Mouse (Mus musculus): ENCODE measurements around the gene Pdgfa. TPM values are rescaled to one million over a fixed set of nuclear protein-coding genes. Genes with fewer than 3 reads are reported as not detected.
A peak's percentile ranks its signal among the peaks of the same experiment; 100 is the strongest.

Pdgfa gene
- total and polyA plus RNA-seq, 2 experiments from 2014 or later, result 53.8 to 67.7 TPM

DNA sequence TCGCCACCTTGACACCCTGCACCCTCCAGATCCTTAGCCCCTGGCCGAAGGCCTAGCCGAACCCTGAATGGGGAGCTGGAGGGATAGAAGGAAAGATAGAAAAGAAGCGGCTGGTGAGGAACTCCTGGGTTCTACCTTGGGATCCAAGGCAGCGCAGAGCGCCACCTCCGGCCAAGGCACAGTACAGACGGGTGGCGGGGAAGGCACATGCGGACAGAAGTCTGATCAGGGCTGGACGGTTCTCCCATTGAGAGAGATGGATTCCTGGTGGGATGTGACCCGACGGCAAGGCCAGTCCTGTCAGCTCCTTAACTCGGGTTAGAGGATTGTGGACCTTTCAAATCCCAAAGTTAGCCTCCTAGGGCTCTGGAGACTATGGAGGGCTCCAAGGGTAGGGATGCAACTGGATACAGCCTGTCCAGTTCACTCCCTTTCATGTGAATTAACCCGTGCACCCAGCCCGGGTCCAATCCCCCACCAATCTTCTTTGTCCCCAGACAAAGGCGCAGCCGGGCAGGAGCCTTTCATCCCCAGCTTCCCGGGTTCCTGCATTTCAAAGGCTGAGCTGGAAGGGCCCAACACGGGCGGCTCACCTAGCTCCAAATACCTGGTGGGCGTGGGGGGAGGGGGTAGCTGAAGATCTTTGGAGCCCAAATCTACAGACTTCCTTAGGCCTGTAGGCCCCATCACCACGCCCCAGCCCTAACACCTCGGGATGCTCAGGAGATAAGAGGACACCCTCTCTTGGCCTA, 672 bp downstream of the Pdgfa start:
- ATAC-seq (ENCODE audit: low FRiP score) (0 out of 2 replicates have a peak, but pooled peaks have one; percentile 18), DNase-seq (ENCODE audit: low spot score) (peak; percentile 65)
- WGBS, result 7% methylated on average over 24 of the region's 24 CpGs
- peaks cover 34% of the 10 kb centered on the region for H3K27me3 ChIP-seq (ENCODE audit: insufficient read depth, low read length)
- peak overlapping the region; percentile 96 for H3K4me2 ChIP-seq (ENCODE audit: low read depth, low read length, poor library complexity, severe bottlenecking)
- H3K4me3 ChIP-seq (ENCODE audit: low read depth, low read length), result peak overlapping the region; percentile 84
- no peaks in the 10 kb centered on the region; the same call in 1 of the 2 replicates for H3K36me3 ChIP-seq (ENCODE audit: insufficient read depth, low read length)
- H3K27ac ChIP-seq (ENCODE audit: low read depth, low read length), result peak overlapping the region; percentile 84
- peak overlapping the region; percentile 88 for H3K9ac ChIP-seq (replicated peaks; ENCODE audit: low read length, poor library complexity, severe bottlenecking)
- peaks cover 17% of the 10 kb centered on the region for H3K4me1 ChIP-seq (ENCODE audit: insufficient read depth, low read length)
- H3K9me3 ChIP-seq (ENCODE audit: low read length), result no peaks in the 10 kb centered on the region
- TF ChIP-seq CTCF (IDR thresholded peaks at IDR 0.05), result peak; percentile 69

DNA sequence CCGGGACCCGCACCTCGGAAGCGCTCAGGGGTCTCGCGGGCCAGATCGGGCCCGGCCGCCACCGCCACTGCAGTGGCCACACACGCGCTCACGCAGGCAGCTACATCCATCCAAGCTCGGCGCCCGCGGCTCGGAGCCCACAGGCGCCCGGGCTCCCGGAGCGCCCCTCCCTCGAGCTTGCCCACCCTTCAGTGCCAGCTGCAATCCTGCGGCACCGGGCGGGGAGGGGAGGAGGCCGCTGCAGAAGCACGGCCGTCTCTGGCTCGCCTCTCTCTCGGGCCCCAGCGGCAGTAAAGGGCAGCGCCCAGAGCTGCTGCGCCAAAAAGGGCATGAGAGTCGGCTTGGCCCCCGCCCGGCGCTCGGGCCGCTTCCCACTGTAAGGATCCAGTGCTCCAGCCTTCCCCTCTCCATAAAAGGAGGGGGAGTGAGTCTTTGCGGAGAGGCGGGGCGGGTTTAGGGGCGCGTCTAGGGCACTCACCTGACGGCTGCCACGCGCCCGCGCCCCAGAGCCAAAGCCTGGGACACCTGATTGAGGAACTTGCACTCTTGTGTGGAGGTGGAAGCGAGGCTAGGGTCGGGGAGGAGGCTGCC, 1.4 kb downstream of the Pdgfa start:
- H3K27me3 ChIP-seq (ENCODE audit: insufficient read depth, low read length), result peaks cover 40% of the 10 kb centered on the region
- peak overlapping the region; percentile 88 for H3K9ac ChIP-seq (replicated peaks; ENCODE audit: low read length, poor library complexity, severe bottlenecking)
- H3K27ac ChIP-seq (ENCODE audit: low read depth, low read length), result peak overlapping the region; percentile 84
- WGBS, result under 1% methylated on average over 34 of the region's 52 CpGs
- no peaks in the 10 kb centered on the region for H3K9me3 ChIP-seq (ENCODE audit: low read length)
- peaks cover 17% of the 10 kb centered on the region for H3K4me1 ChIP-seq (ENCODE audit: insufficient read depth, low read length)
- H3K36me3 ChIP-seq (ENCODE audit: insufficient read depth, low read length), result peaks cover 5% of the 10 kb centered on the region
- peak overlapping the region; percentile 96 for H3K4me2 ChIP-seq (ENCODE audit: low read depth, low read length, poor library complexity, severe bottlenecking)
- H3K4me3 ChIP-seq (ENCODE audit: low read depth, low read length), result peak overlapping the region; percentile 84
- peak; percentile 38 for TF ChIP-seq CTCF (IDR thresholded peaks at IDR 0.05)
- peak; percentile 71 for ATAC-seq (ENCODE audit: low FRiP score)
- peak; percentile 78 for DNase-seq (ENCODE audit: low spot score)

DNA sequence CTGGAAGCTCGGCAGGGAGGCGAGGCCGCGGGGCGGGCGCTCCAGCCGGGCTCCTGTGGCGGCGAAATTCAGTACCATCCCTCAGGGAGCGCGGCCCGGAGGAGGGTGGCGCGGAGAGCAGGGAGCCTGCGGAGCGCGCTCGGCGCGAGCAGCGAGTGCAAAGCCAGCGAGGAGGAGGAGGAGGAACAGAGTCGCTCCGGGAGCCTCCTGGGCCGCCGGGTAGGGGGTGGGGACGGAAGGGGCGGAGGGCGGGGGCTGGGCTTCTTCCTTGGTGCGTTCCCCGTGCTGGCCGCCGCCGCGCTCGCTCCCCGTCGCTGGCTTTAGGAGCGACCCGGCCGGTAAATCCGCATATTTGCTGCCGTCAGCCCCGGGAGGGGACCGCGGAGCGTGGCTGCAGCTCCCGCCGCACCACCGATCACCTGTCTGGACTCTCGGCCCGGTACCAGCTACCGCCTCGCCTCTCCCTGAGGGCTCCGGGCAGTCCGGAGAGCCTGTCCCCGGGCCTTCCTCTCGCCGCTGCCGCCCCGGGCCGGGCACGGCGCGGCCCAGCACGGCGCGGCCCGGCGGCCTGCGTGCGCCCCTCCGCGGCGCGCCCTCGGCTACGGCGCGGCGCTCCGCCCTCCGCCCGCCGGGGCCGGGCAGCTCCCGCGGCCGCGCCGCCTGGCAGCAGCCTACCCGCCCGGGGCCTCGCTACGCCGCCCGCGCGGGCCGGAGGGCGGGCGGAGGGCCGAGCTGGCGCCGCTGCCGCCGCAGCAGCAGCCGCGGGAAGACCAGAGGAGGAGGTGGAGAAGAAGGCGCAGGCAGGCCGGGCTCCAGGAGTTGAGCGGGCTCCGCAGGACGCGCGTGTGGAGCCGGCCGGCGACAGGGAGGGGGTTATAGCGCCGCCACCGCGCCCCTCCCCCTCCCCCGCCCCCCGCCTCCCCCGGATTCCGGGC, 2.1 kb downstream of the Pdgfa start:
- WGBS, result under 1% methylated on average over 62 of the region's 127 CpGs
- H3K4me3 ChIP-seq (ENCODE audit: low read depth, low read length), result peak overlapping the region; percentile 84
- ATAC-seq (ENCODE audit: low FRiP score), result peak; percentile 36
- TF ChIP-seq CTCF (IDR thresholded peaks at IDR 0.05), result no peak
- peak overlapping the region; percentile 84 for H3K27ac ChIP-seq (ENCODE audit: low read depth, low read length)
- DNase-seq (ENCODE audit: low spot score), result peak; percentile 44
- H3K9me3 ChIP-seq (ENCODE audit: low read length), result no peaks in the 10 kb centered on the region
- H3K4me2 ChIP-seq (ENCODE audit: low read depth, low read length, poor library complexity, severe bottlenecking), result peak overlapping the region; percentile 96
- peaks cover 17% of the 10 kb centered on the region for H3K4me1 ChIP-seq (ENCODE audit: insufficient read depth, low read length)
- peak overlapping the region; percentile 88 for H3K9ac ChIP-seq (replicated peaks; ENCODE audit: low read length, poor library complexity, severe bottlenecking)
- peaks cover 5% of the 10 kb centered on the region for H3K36me3 ChIP-seq (ENCODE audit: insufficient read depth, low read length)
- peaks cover 40% of the 10 kb centered on the region for H3K27me3 ChIP-seq (ENCODE audit: insufficient read depth, low read length)

DNA sequence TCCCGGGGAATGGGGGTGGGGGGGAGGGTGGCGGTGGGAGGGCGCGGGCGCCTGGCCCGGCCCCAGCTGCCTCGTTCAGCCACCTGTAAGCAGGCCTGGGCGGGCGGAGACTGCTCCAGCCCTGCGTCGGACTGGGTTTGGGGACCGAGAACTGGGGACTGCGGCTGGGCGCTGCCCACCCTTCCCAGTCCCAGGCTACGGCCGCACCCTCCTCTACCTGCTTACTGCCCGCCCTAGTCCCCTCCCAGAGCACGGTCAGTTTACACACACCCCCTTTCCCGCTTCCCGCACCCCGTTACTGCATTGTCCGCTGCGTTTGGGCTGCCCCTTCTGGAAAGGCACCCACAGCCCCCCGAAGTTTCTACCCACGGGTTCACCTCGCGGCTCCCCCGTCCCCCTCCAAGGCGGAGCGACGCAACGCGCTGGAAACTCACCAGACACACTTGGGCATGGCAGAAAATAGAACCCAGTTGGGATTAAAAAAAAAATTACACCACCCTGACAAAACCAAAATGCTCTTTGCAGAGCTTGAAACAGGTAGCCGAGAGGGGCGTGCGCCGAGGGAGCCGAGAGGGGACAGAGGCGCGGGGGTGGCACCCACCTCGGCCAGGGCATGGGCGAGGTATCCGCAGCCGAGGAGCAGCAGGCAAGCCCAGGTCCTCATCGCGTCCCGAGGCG, 2.9 kb downstream of the Pdgfa start:
- ATAC-seq (ENCODE audit: low FRiP score), result no peak
- H3K27me3 ChIP-seq (ENCODE audit: insufficient read depth, low read length), result peaks cover 33% of the 10 kb centered on the region

DNA sequence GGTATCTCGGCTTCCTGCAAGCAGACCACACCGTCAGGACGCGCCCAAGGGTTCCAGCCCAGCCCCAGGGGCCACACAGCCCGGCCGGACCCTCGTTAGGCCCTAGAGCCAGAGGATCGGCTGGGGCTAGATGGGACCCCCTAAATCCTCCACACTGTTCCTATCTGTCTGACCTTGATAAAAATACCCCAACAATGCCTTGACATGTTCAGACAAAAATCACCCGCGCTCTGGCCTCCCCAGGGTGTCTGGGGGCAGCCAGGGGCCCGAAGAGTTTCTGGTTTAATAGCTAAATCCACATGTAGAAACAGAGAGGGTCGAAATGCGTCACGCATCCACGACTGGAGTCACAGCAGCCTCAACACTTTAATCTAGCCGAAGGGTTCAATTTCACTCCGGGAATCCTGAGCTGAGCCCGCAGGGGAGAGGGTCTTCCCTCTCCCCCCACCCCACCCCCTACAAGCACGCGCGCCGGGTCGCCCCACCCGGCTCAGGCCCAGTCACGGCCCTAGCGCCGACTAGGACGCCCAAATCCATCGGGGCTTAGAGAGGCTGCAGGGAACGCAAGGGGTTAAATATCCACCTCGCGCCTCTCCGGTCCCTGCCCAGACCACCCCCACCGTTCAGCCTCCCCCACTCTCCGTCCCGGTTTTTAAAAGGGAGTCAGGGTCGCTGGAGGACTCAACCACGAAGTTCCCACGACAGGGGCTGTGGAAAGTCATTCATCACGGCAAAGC, 3.6 kb downstream of the Pdgfa start:
- H3K27ac ChIP-seq (ENCODE audit: low read depth, low read length), result no peak overlapping the region
- peaks cover 26% of the 10 kb centered on the region for H3K27me3 ChIP-seq (ENCODE audit: insufficient read depth, low read length)
- no peak for TF ChIP-seq CTCF (IDR thresholded peaks at IDR 0.05)
- H3K9me3 ChIP-seq (ENCODE audit: low read length), result no peaks in the 10 kb centered on the region
- H3K4me3 ChIP-seq (ENCODE audit: low read depth, low read length), result peak overlapping the region; percentile 84
- WGBS, result under 1% methylated on average over 40 of the region's 40 CpGs
- peak overlapping the region; percentile 96 for H3K4me2 ChIP-seq (ENCODE audit: low read depth, low read length, poor library complexity, severe bottlenecking)
- H3K9ac ChIP-seq (replicated peaks; ENCODE audit: low read length, poor library complexity, severe bottlenecking), result peak overlapping the region; percentile 88
- peaks cover 5% of the 10 kb centered on the region for H3K36me3 ChIP-seq (ENCODE audit: insufficient read depth, low read length)
- peaks cover 16% of the 10 kb centered on the region for H3K4me1 ChIP-seq (ENCODE audit: insufficient read depth, low read length)
- no peak for ATAC-seq (ENCODE audit: low FRiP score)
- no peak for DNase-seq (ENCODE audit: low spot score)

More for the DNA sequence above, 2.9 kb downstream of the Pdgfa start:
- WGBS, result under 1% methylated on average over 43 of the region's 48 CpGs
- TF ChIP-seq CTCF (IDR thresholded peaks at IDR 0.05), result no peak
- Histone ChIP-seq H3K4me2 (ENCODE audit: low read depth, low read length, poor library complexity, severe bottlenecking) (peak overlapping the region; percentile 96), H3K9me3 (ENCODE audit: low read length) (no peaks in the 10 kb centered on the region), H3K27ac (ENCODE audit: low read depth, low read length) (peak overlapping the region; percentile 84), H3K4me1 (ENCODE audit: insufficient read depth, low read length) (peaks cover 17% of the 10 kb centered on the region), H3K36me3 (ENCODE audit: insufficient read depth, low read length) (peaks cover 5% of the 10 kb centered on the region), H3K4me3 (ENCODE audit: low read depth, low read length) (peak overlapping the region; percentile 84), H3K9ac (replicated peaks; ENCODE audit: low read length, poor library complexity, severe bottlenecking) (peak overlapping the region; percentile 88)
- no peak for DNase-seq (ENCODE audit: low spot score)
